In genomic region chr1:170006516-170006915, GRCm38 (mm10) we compare ENCODE assay signal across 10 mouse cellular contexts. TPM values are rescaled to one million over a fixed set of nuclear protein-coding genes. Genes with fewer than 3 reads are reported as not detected.
DNase-seq lines count a peak whose midpoint lies in the region; ATAC-seq and TF ChIP-seq lines count a peak whose summit lies in the region.
"Had no signal": no experiment of that assay in that cellular context is flagged by ENCODE, and none has a peak within 500 bp of the region (broad histone marks: within the 10 kb centered on the region; RNA-seq: fewer than 3 reads in every experiment).

No protein-coding gene starts in this region.

- no peaks in the 10 kb centered on the region for H3K36me3 ChIP-seq in heart, embryonic 15.5 days
- peaks cover 35% of the 10 kb centered on the region for H3K36me3 ChIP-seq in limb, embryonic 15.5 days
- H3K36me3 ChIP-seq in thymus, adult 2 months (ENCODE audit: control insufficient read depth, insufficient read depth, low read length), result no peaks in the 10 kb centered on the region
- H3K36me3 ChIP-seq: stomach, embryonic 15.5 days had no signal

- ATAC-seq in heart, embryonic 15.5 days (replicated peaks; ENCODE audit: insufficient number of reproducible peaks, insufficient read depth, low FRiP score, low read depth), result 0 out of 2 replicates have a peak, but pooled peaks have one; percentile 47
- no peak for ATAC-seq in limb, embryonic 15.5 days (ENCODE audit: insufficient number of reproducible peaks, low FRiP score, low TSS enrichment, low read depth)

- no peak for TF ChIP-seq POLR2A in thymus, adult 2 months (IDR thresholded peaks at IDR 0.05; ENCODE audit: control insufficient read depth, extremely low read depth, insufficient read depth, low read length, poor library complexity)

- no peaks in the 10 kb centered on the region for H3K9me3 ChIP-seq in heart, embryonic 15.5 days (replicated peaks)
- H3K9me3 ChIP-seq in limb, embryonic 15.5 days, result no peaks in the 10 kb centered on the region
- H3K9me3 ChIP-seq: stomach, embryonic 15.5 days had no signal

- no peak overlapping the region for H3K9ac ChIP-seq in heart, embryonic 15.5 days
- no peak overlapping the region for H3K9ac ChIP-seq in limb, embryonic 15.5 days
- H3K9ac ChIP-seq: stomach, embryonic 15.5 days had no signal

- DNase-seq in 3T3-L1 (ENCODE audit: low read depth, low spot score), result peak; percentile 97
- peak; percentile 24 for DNase-seq in embryo, embryonic 9.5 days (ENCODE audit: extremely low spot score)
- DNase-seq in spleen, adult 12 weeks (ENCODE audit: low spot score), result no peak
- no peak for DNase-seq in thymus, adult 2 months
- DNase-seq in urinary bladder, adult 2 months (ENCODE audit: low spot score), result no peak
- no peak for DNase-seq in adrenal gland, adult 8-10 months
- DNase-seq: midbrain, embryonic 14.5 days had no signal

- no peak overlapping the region for H3K4me3 ChIP-seq in heart, embryonic 15.5 days
- no peak overlapping the region for H3K4me3 ChIP-seq in limb, embryonic 15.5 days
- no peak overlapping the region for H3K4me3 ChIP-seq in thymus, adult 2 months (ENCODE audit: control insufficient read depth, insufficient read depth, low read length)
- H3K4me3 ChIP-seq: stomach, embryonic 15.5 days had no signal

- peak overlapping the region; percentile 31 for H3K4me2 ChIP-seq in heart, embryonic 15.5 days
- H3K4me2 ChIP-seq in limb, embryonic 15.5 days, result no peak overlapping the region
- H3K4me2 ChIP-seq: stomach, embryonic 15.5 days had no signal

- H3K27ac ChIP-seq in heart, embryonic 15.5 days, result peak overlapping the region; percentile 41
- H3K27ac ChIP-seq in limb, embryonic 15.5 days, result peak overlapping the region; percentile 33; the same call in 1 of the 2 replicates
- no peak overlapping the region for H3K27ac ChIP-seq in thymus, adult 2 months (ENCODE audit: control insufficient read depth, insufficient read depth, low read length)
- H3K27ac ChIP-seq: stomach, embryonic 15.5 days had no signal

- WGBS in heart, embryonic 15.5 days, result 23% methylated on average over 5 of the region's 5 CpGs
- 49% methylated on average over 5 of the region's 5 CpGs for WGBS in limb, embryonic 15.5 days
- 72% methylated on average over 5 of the region's 5 CpGs for WGBS in thymus, adult 2 months

- peaks cover 8% of the 10 kb centered on the region for H3K4me1 ChIP-seq in heart, embryonic 15.5 days (replicated peaks)
- 0 out of 2 replicates have a peak, but pooled peaks cover 6% of the 10 kb centered on the region for H3K4me1 ChIP-seq in limb, embryonic 15.5 days
- no peaks in the 10 kb centered on the region for H3K4me1 ChIP-seq in thymus, adult 2 months (replicated peaks; ENCODE audit: control insufficient read depth, insufficient read depth, low read length)
- H3K4me1 ChIP-seq: stomach, embryonic 15.5 days had no signal

- TF ChIP-seq CTCF in thymus, adult 2 months (IDR thresholded peaks at IDR 0.05; ENCODE audit: borderline replicate concordance, control insufficient read depth, extremely low read depth, insufficient read depth, low read length, poor library complexity), result no peak

- H3K27me3 ChIP-seq in heart, embryonic 15.5 days, result no peaks in the 10 kb centered on the region
- H3K27me3 ChIP-seq in limb, embryonic 15.5 days, result no peaks in the 10 kb centered on the region
- H3K27me3 ChIP-seq in thymus, adult 2 months (ENCODE audit: control insufficient read depth, insufficient read depth, low read length), result no peaks in the 10 kb centered on the region
- H3K27me3 ChIP-seq: stomach, embryonic 15.5 days had no signal

RNA-seq across cellular contexts. Expression of gene Hsd17b7, which starts 37.5 kb away (rescaled TPM):
- polyA plus RNA-seq in heart, embryonic 15.5 days (2015; fragmentation: Nextera tagmentation; extraction: Ambion mirVana), result 16.7 and 18.1 TPM in 2 replicates
- polyA plus RNA-seq in limb, embryonic 15.5 days (2015; fragmentation: Nextera tagmentation; extraction: Ambion mirVana), result 22.0 and 22.9 TPM in 2 replicates
- polyA plus RNA-seq in thymus, adult 2 months (2012; rRNA removed), result 3.9 and 4.8 TPM in 2 replicates
- 6.1 and 9.3 TPM in 2 replicates for polyA plus RNA-seq in urinary bladder, adult 2 months (2012; rRNA removed)
- total RNA-seq in adrenal gland, adult 8-10 months (2022), result 10 to 100 TPM in 3 of 4 experiments, 1 to 10 TPM in 1; 9.0 to 66.5 (median 39.1) TPM

Comparison
In these comparisons a context has a peak if more than half of its experiments do, and no peak if none do; other contexts are left out.
1. DNase-seq: peak in 3T3-L1 (single experiment) and embryo, embryonic 9.5 days (single experiment); none in spleen, adult 12 weeks (single experiment), thymus, adult 2 months (single experiment), urinary bladder, adult 2 months (single experiment) and adrenal gland, adult 8-10 months (single experiment).